Mouse (Mus musculus) thymus, postnatal 10 days (tissue): ENCODE results near the gene Gm15737.

Source experiments
- DNase-seq, 2 experiments: peaks; one replicate each; pipeline ENCODE4 v3.0.0; 2021; ENCODE audit warnings: low spot score in 2 of 2

Gene Gm15737

DNA sequence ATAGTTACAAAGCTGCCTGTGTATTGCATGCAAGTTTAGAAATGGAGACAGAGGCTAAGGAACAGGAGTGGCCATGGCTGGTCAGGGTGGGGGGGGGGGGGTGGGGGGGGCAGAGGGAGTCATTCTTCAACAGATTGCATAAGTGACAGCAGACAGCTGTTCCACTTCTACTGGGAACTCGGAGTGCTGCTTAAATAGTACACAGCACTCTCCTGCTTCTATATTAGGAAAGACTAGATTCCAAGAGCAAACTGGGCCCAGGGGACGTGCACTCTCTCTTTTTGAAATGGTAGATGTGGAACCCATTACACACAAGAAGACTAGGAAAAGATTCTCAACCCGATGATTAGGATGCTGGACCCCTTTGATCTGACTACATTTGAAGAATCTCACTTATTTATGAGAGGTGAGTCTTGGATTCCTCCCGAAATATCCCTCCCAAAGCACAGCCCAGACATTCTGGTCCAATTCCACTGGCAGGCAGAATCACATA lies at the start of gene Gm15737:
Gene Gm15737, plus strand, starts transcription at position 269 of the 493 bp plus-strand sequence.
- DNase-seq: no peak

DNA sequence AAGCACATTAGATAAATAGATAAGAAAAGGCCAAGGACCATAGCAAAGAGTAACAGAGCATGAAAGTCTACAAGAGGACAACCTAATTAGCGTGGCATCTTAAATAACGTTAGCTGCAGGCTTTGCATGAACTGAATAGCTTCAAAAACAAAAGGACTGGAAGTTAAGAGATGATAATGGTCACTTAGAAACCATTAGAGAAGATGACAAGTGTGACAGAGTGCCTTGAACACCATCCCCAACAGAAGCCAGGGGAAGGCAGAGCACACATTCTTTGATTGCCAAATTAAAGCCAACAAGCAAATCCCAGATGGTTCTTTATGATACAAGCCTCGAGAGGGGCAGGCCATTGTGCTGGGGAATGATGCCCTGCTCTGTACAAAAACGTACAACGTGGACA lies 47.6 kb upstream of the Gm15737 start:
- DNase-seq: no peak

DNA sequence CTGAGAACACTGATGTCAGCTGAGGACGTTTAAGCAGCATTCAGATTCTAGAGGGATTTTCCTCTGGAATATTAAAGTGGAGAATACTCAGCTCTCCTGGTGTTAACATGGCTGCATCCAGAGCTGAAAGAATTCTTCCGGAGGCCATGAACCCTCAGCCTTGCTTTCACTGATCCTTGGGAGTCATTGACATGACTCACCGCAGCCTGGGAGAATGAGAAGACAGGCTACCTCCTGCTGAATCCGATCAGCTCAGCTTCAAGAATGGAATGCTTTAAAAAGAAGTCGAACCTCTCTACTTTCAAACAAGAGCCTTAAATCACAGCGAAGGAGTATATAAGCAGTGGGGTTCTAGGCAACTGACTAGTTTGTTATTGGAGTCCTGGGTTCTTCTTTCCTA lies 47.2 kb upstream of the Gm15737 start:
- DNase-seq: no peak

DNA sequence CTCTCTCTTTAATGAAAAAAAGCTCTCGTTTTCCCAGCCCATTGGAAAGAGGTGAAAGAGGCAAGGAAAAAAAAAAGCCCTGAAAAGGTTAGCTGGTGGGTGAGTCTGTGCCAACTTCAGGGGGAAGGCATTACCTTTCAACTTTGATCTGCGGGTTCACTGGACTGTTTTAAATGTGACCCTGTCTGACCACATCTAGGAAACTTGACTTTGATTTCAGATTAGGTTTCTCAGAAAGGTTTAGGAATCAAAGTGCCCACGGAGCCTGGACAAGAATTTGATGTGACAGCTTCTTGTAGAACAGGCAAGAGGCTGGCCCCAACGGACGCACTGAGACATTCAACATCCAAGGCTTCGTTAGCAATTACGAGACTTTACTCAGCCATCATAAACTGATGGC lies 45.2 kb upstream of the Gm15737 start:
- no peak for DNase-seq

DNA sequence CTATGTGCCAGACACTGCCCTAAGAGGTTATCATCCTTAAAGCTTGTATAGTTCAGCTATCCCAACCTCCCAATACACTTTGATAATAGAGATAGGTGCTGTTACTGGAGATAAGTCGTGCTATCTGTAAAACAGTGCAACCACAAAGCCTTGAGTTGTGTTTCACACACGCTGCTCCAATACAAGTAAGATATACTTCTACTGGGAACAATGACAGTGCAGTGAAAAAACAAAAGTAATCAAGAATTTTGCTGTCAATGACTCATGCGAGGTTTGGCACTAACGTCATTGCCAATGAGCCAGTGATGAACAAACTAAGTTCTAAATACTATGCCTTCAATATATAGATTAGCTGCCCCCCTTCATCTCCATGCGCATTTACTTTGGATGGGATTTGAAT lies 42.6 kb upstream of the Gm15737 start:
- DNase-seq: no peak

DNA sequence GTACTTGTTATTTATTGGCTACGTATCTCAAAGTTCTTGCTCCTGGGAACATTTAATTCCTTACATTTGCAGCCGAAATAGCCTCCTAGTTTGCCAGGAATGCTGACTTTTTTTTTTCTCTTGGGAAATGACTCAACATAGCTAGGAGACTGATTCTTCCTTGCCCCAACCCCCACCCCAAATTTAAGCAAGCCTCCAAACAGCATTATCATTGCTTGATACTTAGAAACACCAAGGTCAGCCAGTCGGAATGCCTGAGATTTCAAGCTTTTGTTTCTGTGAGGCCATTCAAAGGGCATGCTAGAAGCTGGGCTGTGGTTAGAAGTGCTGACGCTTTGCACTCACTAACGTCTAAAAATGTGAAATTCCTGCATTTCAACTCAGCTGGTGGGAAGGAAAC lies 41.8 kb upstream of the Gm15737 start:
- no peak for DNase-seq

DNA sequence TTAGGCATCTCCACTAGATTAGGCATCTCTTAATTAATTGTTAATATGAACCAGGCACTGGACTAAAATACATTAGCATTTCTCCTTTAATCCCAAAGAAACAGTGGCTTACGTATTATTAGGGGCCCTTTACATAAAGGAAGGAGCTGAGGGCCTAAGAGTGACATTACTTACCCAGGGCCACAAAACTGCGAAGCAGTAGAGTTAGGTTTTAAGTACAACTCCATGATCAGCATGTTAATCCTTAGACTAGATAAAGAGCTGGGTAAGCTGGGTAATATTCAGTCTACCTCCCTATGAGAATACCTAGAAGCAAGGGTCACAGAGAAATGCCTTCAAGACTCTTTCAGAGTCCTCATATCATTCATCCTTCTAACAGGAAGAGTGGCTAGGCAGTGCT lies 40.0 kb upstream of the Gm15737 start:
- DNase-seq: no peak

DNA sequence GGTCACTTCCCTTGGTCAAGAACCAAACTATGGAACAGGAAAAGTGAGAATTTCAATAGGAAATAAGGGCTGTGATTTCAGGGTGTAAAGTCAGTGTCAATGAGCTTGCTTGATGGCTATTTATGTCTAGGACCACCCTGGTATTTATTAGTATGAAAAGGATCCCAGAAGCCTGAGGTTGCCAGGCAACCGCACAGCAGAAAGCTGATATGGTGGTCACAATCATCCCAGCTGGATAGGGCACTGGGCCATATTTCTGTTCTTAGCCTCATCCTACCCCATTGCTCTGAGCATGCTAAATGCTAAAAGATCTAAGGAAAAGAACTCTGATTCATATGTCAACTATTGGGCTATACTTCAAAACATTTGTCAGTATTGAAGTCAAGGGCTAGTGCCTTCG lies 38.1 kb upstream of the Gm15737 start:
- no peak for DNase-seq

DNA sequence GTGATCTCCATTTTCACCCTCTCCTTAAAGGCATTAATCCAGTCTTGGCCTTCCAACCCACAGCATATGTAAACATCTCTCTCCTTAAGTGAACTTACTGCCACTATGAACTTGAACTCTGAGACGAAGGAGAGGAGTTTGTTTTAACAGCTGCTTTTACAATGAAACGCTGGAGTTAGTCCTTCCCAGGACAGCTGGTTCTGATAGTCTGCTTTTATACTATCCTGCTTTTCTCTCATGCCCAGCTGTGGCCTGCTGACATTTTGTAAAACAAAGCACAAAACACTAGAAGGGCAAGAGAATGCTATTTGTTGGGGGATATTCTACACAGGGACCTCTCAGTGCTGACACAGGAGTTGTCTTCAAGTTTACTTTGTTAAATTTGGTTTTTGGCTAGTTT lies 27.2 kb upstream of the Gm15737 start:
- DNase-seq: no peak

DNA sequence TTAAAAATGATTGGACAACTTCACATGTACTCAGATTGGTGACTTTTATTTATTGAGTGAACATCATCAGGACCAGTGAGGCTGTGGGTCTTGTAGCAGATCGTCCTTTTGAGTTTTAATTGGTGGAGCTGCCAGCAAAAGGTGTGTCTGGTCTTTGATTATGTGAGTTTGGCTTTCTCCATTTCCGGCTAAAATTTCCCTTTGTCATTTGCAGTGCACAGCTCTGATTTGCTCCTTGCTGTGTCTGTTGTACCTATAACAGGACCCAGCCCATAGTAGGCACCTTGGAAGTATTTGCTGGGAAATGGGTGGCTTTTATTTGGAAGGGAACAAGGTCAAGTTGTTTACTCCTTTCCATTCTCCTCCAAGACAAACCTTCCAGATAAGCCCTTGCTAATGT lies 25.7 kb upstream of the Gm15737 start:
- no peak for DNase-seq

DNA sequence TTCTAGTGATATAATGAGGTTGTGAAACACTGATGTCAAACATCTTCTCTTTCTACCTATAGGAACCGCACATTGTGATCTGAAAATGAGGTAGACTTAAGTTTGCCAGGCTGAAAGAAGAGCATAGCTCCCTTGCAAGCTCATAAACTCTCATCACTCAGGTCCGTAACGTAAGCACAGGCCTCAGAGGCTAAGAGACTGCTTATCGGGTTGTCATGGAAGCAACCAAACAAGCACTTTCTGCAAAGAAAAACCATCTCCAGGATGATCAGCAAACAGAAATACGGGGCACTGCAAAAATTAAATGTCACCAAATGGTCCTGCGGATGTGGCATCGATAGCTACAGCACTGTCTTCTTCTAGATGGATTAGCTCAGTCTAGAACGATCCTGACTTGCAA lies 23.3 kb upstream of the Gm15737 start:
- DNase-seq: no peak

DNA sequence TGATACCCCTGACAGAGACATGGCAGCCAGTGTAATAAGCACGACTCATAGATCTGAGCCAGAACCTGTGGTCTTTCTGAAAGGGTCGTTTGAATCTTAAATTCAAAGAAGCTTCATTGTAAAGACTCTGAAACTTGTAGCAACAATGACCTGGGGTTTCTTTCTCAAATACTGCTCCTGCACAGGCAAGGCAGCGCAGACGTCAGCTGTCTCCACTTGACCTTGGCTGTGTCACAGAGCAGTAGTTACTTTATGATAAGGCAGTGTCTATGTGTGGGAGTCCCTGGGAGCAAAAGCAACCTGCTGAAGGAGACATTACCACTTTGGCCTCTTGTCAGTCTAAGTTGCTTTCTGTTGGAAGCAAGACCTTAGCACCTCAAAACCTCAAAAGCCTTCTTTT lies 22.5 kb upstream of the Gm15737 start:
- no peak for DNase-seq

DNA sequence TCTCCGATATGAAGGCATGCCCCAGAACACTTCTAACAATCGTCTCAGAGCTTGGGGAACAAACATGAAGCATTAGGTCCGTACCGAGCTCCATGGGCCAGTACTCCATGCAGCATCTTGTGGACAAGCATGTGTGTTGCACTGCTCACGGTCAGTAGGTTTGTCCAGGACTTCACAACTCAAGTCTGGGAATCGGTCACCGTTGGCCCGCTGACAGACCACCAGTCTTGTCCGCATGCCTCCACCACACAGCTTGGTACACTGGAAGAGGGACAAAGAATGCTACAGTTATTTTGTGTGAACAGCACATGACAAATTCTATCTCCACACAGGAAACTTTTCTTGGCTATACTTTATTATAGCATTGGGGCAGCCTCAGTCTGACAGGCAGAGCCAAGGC lies 19.9 kb upstream of the Gm15737 start:
- DNase-seq: no peak

DNA sequence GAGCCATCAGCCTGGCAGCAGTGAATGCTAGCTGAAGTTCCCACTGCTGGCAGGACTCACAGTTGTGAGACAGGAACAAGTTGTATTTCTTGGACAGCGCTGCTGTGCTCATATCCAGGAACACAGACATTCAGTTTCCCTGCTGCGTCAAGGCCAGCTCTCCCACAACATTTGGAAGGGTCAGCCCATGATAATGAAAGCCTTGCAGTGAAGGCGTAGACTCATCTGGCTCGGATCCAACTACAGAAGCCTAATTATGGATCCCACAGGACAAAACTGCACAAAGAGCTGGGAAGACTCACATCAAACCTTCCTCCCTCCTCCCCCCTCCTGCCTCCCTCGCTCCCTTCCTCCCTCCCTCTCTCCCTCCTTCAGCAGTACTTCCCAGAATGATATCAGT lies 18.9 kb upstream of the Gm15737 start:
- no peak for DNase-seq

DNA sequence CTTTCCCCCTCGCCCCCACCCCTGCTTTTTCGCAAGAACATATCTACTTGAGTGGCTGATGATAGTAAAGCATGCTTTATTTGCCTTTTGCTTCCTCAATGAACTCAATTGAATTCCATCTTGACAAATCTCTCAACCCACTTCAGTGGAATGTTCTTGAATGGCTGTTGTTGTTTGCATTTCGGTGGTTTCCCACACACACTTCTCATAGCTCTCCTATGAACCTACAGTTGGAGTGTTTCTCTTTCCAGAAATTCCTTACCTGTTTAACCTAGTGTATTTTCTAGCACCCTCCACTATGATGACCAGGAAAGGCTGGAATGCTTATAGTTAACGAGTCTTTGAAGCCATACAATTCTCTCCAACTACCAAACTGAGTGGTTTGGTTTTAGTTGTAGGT lies 14.3 kb upstream of the Gm15737 start:
- DNase-seq: no peak

DNA sequence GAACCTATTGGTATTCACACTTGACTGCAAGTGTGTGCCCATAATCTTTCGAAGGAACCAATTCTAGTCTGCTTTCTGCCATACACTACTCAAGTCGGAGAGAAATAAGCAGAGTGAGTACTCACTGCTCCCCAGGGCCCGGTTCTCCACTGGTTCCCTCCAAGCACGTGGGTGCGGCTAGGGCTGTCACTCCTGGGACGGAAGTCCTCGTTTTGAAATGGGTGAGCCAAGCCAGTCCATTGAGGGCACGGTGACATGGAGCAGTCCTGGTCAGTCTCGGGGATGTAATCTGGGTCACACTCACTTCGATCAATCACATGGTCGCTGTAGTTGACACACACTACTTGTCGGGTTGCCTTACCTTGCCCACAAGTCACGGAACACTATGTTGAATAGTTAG lies 11.4 kb upstream of the Gm15737 start:
- no peak for DNase-seq

DNA sequence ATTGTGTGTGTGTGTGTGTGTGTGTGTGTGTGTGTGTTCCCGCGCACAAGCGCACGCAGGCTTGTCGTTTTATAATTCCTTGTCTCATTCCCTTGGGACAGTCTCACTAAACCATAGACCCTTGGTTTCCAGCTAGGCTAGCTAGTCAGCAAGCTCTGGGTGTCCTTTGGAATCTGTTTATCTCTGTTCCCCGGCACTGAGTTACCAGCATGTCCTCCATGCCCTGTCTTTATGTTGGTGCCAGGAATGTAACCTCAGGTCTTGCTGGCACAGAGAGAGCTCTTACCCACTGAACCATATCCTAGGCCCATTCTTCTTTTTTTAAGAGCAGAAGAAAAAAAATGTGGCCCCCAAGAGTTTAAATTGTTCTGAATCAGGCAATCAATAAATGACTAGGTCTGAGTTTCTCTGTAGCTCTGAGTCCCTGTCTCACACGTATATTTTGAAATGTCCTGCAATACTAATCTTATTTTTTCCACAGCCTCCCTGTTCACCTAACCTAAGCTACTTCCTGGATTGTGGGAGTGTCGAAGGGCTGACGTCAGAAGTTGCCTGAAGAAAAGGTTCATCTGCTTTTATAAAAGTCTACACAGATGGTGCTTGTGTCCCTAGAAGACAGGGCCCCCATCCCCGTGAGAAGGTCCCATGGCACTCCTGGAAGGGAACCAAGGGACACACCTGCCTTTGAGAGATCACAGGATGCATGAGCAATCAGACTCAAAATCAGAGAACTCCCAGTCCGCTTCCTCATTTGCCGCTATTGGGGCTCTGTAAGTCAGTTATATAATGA lies 10.2 kb upstream of the Gm15737 start:
- DNase-seq: no peak

DNA sequence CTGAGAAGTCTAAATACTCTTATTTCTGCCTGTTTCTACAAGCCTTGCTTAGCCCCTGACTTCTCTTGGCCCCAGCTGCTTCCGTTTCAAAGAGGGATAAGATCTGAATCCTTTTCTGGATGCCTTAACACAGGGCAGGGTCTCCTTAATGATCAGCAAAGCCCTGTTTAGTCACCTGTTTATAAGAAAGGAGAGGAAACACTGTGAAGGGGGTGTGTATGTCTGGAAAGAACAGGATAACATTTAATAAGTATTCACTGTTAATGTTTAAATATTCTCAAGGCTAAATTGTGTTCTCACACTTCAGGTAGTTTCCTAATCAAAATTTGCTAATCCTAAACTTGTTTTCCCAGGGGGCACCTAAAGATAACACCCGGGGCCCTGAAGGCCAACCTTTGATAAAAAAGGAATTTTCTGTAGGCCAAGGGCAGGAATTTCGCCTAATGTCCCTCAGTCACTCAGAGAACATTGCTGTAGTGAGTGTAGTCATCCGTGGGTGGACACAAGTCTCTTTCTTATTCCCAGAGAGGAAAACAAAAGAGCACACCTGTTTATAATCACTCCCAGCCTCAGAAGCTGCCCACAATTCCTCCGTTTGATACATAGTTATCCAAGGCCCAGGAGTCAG lies 8.8 kb upstream of the Gm15737 start:
- no peak for DNase-seq

DNA sequence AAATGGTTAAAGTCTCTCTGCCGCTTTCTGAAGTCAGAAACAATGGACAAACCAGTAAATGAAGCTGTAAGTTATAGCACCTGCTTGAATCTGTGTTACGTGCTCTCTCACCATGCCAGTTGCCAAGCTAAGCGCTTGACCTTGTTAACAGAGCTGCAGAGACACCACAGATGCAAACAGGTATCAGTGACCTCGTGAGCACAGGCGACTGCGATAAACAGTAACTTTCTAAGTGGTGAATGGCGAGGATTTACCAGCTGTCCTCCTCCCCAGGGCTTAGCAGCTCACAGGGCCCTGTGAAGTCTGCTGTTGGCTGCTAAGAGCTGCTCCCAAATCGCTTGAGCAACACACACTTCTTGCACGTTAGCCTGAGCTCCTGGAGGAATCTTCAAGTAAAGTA lies 6.6 kb upstream of the Gm15737 start:
- no peak for DNase-seq

DNA sequence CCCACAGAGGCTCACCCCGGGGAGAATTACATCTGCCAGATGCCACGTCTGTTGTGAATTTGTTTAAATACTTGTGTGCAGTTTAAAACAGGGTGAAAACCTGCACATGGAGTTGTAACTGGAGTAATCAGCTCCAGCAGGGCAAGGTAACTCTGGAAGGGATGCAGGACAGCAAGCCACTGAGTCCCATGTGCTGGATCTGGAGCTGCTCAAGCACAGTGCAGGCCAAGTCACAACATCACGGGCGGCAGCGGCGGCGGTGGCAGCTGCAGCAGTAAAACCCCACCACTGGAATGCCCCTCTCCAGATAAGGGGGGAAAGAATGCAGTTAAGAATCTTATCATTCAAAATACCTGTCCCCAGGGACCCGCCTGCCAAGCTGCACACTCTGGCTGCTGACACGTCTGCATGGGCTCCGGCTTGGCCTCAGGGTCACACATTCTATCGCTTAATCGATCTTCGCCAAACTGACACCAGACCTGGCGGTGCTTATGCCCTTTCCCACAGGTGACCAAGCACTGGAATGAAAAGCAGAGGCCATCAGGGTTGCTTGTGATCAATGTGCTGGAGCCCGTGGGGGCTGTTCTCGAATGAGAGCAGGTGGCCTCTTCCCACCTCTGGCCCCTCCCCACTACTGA lies 544 bp downstream of the Gm15737 start:
- DNase-seq: no peak

DNA sequence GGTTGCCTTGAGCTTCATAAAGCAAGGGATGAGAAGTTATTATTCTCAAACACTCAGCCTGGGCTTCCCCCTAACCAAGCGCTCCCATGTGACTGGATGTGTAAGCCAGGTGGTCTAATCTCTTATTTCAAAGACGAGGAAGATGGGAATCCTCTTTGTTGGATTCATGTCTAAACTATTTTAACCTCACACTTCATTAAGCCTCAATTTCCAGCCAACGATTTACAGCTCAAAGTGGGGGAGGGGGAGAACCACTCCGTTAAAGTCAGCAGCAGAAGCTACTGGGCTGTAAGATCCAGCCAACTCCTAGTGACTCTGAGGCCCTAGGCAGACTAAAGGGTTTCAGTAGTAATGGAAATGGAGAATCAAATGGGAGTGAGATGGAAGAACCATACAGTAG lies 2.7 kb downstream of the Gm15737 start:
- no peak for DNase-seq

DNA sequence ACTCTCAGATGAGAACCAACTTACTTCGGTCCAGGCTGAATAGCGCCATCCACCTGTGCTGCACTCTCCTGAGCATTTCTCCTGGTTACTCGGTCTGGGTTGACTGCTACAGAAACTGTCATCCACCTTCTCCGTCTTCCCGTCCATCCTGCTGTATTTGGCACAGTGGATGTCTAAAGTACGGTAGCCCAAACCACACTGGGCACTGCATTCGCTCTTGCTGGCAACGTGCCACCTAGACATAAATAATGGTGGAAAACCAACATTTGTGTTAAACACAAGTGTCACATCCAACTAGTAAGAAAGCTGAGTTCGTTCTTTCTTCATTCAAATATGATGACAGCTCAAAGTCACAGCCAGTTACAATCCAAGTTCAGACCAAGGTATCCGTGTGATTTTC lies 3.6 kb downstream of the Gm15737 start:
- no peak for DNase-seq

DNA sequence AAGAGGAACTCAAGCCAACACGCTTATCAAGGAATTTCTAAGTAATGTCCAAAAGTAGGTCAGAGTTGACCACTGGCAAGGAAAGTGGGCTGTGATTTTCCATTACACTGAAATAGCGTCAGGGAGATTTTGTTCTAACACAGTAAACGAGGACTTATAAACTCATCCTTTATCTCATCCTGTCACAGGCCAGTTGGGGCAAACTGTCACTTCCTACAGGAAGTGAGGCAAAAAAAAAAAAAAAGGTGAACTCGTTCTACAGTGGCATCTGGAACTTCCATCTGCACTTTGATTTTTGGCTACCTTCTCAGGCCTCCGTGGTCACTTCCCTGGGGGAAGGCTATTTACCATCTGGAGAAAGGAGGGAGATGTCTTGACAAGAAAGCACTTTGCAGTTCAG lies 5.7 kb downstream of the Gm15737 start:
- DNase-seq: no peak
